Mouse (Mus musculus) pancreas, adult 10 weeks (tissue): ENCODE data around the gene Gm13278. TPM values are rescaled to one million over a fixed set of nuclear protein-coding genes. Genes with fewer than 3 reads are reported as not detected.

Experiments
- polyA plus RNA-seq: library from polyadenylated mRNA; stranded (reverse); fragments of 350-450 nt; fragmentation: Illumina TruSeq; extraction: RNeasy Lipid Tissue Mini Kit (QIAGEN cat#74804); gene quantifications from one replicate; pipeline ENCODE4 v1.2.3, GENCODE M21; 2015; ENCODE audit warnings: low read depth, low replicate concordance; ENCODE audit not compliant: insufficient read depth

Gm13278 gene
- polyA plus RNA-seq, 1 experiment from 2014 or later: not detected

Other genes starting within 250 kb of the Gm13278 start
- not detected for gene Ifna15, start 233.3 kb upstream of the Gm13278 start, polyA plus RNA-seq
- not detected for gene Ifna14, start 219.8 kb upstream of the Gm13278 start, polyA plus RNA-seq
- gene Ifna9, start 199.2 kb upstream of the Gm13278 start, polyA plus RNA-seq: not detected
- gene Ifna12, start 188.2 kb upstream of the Gm13278 start, polyA plus RNA-seq: not detected
- not detected for gene C87499, start 157.1 kb upstream of the Gm13278 start, polyA plus RNA-seq
- gene Ifna13, start 147.1 kb upstream of the Gm13278 start, polyA plus RNA-seq: not detected
- gene Ifna16, start 114.6 kb upstream of the Gm13278 start, polyA plus RNA-seq: not detected
- not detected for gene Ifna2, start 107.6 kb upstream of the Gm13278 start, polyA plus RNA-seq
- gene Ifnab, start 100.2 kb upstream of the Gm13278 start, polyA plus RNA-seq: not detected
- gene Gm26566, start 69.7 kb upstream of the Gm13278 start, polyA plus RNA-seq: not detected
- gene Klhl9, start 69.1 kb upstream of the Gm13278 start, polyA plus RNA-seq: 7.4 TPM
- not detected for gene Gm13271, start 36.7 kb upstream of the Gm13278 start, polyA plus RNA-seq
- not detected for gene Gm13283, start 31.4 kb upstream of the Gm13278 start, polyA plus RNA-seq
- gene Gm13290, start 17.7 kb upstream of the Gm13278 start, polyA plus RNA-seq: not detected
- gene Gm13289, start 14.6 kb upstream of the Gm13278 start, polyA plus RNA-seq: not detected
- not detected for gene Gm13272, start 11.7 kb upstream of the Gm13278 start, polyA plus RNA-seq
- gene Ifnz, start 9.4 kb upstream of the Gm13278 start, polyA plus RNA-seq: not detected
- gene Gm13276, start 5.8 kb upstream of the Gm13278 start, polyA plus RNA-seq: not detected
- gene Gm13277, start 2.9 kb upstream of the Gm13278 start, polyA plus RNA-seq: not detected
- not detected for gene Gm13275, start 2.9 kb downstream of the Gm13278 start, polyA plus RNA-seq
- not detected for gene Gm13279, start 5.8 kb downstream of the Gm13278 start, polyA plus RNA-seq
- not detected for gene Gm13285, start 8.1 kb downstream of the Gm13278 start, polyA plus RNA-seq
- not detected for gene Gm13287, start 11.7 kb downstream of the Gm13278 start, polyA plus RNA-seq
- gene Gm13288, start 14.0 kb downstream of the Gm13278 start, polyA plus RNA-seq: not detected
- gene Ifna7, start 24.7 kb downstream of the Gm13278 start, polyA plus RNA-seq: not detected
- gene Ifna11, start 28.4 kb downstream of the Gm13278 start, polyA plus RNA-seq: not detected
- gene Ifna6, start 35.9 kb downstream of the Gm13278 start, polyA plus RNA-seq: not detected
- not detected for gene Ifna5, start 44.0 kb downstream of the Gm13278 start, polyA plus RNA-seq
- not detected for gene Ifna4, start 50.3 kb downstream of the Gm13278 start, polyA plus RNA-seq
- gene Ifna1, start 58.5 kb downstream of the Gm13278 start, polyA plus RNA-seq: not detected
- not detected for gene Ifne, start 88.7 kb downstream of the Gm13278 start, polyA plus RNA-seq